Mouse (Mus musculus) megakaryocyte, embryonic 14.5 days (primary cell): ENCODE measurements around the gene Trim28.

ENCODE experiments used
- FLI1 ChIP-seq: IDR thresholded peaks from 2 replicates; pipeline ENCODE4 v1.6.1; 2012; ENCODE audit warnings: low read length, inconsistent platforms, mixed read lengths
- GATA1 ChIP-seq: IDR thresholded peaks from 3 replicates; pipeline ENCODE4 v1.6.1; 2012; ENCODE audit warnings: mixed read lengths, low read length, inconsistent platforms, borderline replicate concordance

- no peak for TF ChIP-seq GATA1
- TF ChIP-seq FLI1, result no peak
Measured at GRCm38 (mm10) chr7:13031983-13032382, 33.1 kb downstream of the Trim28 start.
